Mouse (Mus musculus): ENCODE data around the gene Erc2. TPM values are rescaled to one million over a fixed set of nuclear protein-coding genes. Genes with fewer than 3 reads are reported as not detected.

The Erc2 gene
- polyA plus RNA-seq (2012; rRNA removed), result 6.2 and 8.7 TPM in 2 replicates

DNA sequence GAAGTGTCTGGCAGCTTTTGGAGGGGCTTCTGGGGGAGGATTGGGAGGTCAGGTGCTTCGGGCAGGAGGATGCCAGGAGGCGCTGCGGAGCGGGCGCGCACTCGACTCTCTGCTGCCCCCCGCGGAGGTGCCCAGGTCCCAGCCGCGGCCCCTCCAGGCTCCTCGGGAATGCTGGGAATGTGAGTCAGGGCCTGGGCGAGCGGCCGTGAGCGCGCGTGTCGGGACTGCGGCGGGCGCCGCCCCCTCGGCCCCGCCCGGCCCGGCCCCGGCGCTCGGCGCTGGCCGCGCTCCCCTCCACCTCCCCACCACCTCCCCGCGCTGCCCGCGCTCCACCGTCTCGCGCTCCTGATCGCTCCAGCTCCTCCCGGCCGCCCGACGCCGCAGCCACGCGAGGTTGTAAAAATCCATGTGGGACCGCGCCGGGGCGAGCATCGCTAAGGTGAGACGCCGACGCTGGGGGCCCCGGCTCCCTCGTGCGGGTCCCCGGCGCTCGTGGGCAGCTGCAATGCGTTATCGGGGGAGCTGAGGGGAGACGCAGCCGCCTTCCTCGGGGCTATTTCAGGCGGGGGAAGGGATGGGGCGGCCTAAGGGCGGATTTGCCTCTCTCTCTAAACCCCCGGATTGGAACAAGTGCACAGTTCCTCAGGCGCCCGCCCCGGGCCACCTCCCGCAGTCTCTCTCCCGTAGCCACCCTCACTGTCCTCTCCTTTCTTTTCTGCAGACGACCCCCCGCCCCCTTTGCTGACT lies at the start of gene Erc2:
Erc2 (plus strand) TSS at position 253 of the 747 bp plus-strand sequence.

DNA sequence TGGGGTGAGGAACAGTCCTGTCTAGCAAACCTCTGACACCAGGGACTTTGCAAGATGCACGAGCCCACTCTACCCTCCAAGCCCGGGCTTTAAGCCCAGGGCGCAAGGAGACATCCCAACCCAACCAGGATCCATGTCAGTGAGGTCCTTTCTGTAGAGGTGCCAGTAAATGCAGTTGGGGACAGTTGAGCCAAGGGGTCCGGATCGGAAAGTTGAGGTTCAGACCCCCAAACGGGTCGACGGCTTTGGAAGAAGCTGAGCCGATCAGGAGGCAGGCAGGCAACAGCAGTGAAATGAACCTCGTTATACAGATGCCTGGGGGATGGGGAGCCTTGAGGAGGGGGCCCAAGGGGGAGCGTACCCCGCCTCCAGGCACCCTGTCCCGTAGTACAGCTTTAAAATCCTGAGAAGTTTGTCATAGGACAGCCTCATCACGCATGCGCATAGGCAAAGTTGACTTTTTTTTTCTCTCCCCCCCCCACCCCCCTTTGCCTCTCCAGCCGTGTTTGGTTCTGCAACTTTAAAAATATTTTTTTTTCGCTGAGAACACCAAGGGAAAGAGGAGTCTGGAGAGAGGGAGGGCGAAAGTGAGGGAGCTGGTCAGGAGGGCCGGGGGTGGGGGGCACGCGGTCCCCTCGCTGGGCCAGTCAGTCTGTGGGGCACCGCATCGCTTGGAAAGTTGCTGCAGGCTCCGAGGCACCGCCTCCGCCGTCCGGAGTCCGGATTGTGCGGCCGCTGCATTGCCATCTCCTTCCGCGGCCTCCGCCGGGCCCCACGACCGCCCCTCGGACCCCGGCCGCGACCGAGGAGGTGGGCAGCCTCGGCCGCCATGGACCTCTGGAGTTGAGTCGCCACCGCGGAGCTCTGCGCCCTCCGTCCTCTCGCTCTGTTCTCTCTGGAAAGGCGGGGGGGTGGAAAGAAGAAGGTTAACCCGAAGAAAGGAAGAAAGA lies 882.1 kb downstream of the Erc2 start, which contains the start of gene Wnt5a:
Wnt5a (plus strand) TSS at position 650 of the 950 bp plus-strand sequence.

Other genes starting within 250 kb of the Erc2 start
- 18.3 and 30.1 TPM in 2 replicates for gene Fam208a, start 193.6 kb upstream of the Erc2 start, polyA plus RNA-seq (2012; rRNA removed)
- gene Ccdc66, start 114.0 kb upstream of the Erc2 start, polyA plus RNA-seq (2012; rRNA removed), result 20.1 and 25.9 TPM in 2 replicates